Mouse (Mus musculus) CH12.LX (cell line): ENCODE results near the gene Tmtc1. TPM values are rescaled to one million over a fixed set of nuclear protein-coding genes. Genes with fewer than 3 reads are reported as not detected.

Experiments used
- DNase-seq: peaks from one replicate; pipeline ENCODE4 v3.0.0-alpha.2; 2013; ENCODE audit errors: extremely low read depth
- H3K27ac ChIP-seq: 2 replicates; pipeline ENCODE4 v1.5.1; 2012; ENCODE audit warnings: low read depth, mild to moderate bottlenecking, control low read depth, moderate library complexity; ENCODE audit not compliant: insufficient read depth
- H3K27me3 ChIP-seq: replicated peaks from 2 replicates; pipeline ENCODE3; 2012; ENCODE audit warnings: inconsistent platforms
- H3K36me3 ChIP-seq, 2 experiments: replicated peaks in 1 of 2; 2 replicates each; pipeline versions ENCODE3 to v1.6.1; 2012; ENCODE audit warnings: inconsistent platforms in 1 of 2, low read length in 1 of 2, mild to moderate bottlenecking in 1 of 2, mixed read lengths in 1 of 2, moderate library complexity in 1 of 2; ENCODE audit not compliant: control insufficient read depth in 1 of 2, insufficient read depth in 1 of 2
- H3K4me1 ChIP-seq, 2 experiments: 2 replicates each; pipeline ENCODE4 v1.6.1; 2012; ENCODE audit warnings: inconsistent platforms in 1 of 2, moderate library complexity in 1 of 2; ENCODE audit not compliant: insufficient read depth in 2 of 2, control insufficient read depth in 1 of 2
- H3K4me2 ChIP-seq: 2 replicates; pipeline ENCODE4 v1.6.1; 2012; ENCODE audit warnings: low read depth, mild to moderate bottlenecking, control low read depth; ENCODE audit not compliant: poor library complexity, insufficient read depth, severe bottlenecking
- H3K4me3 ChIP-seq, 3 experiments: fragments of 150-350 bp in 1 of 3; sonication (generic) in 1 of 3; replicated peaks in 1 of 3; 2 replicates each; pipeline versions ENCODE3 to v1.5.1; 2011 to 2012; ENCODE audit warnings: low read depth in 2 of 3, low read length in 2 of 3, mild to moderate bottlenecking in 2 of 3, moderate library complexity in 2 of 3, control low read depth in 1 of 3, improper control_type of control experiment in 1 of 3, inconsistent platforms in 1 of 3, mixed read lengths in 1 of 3; ENCODE audit not compliant: poor library complexity in 1 of 3
- H3K79me2 ChIP-seq: replicated peaks from 2 replicates; pipeline ENCODE4 v1.6.1; 2012; ENCODE audit warnings: mild to moderate bottlenecking, moderate library complexity; ENCODE audit not compliant: control insufficient read depth, poor library complexity, insufficient read depth, severe bottlenecking; ENCODE audit errors: extremely low read depth
- H3K9ac ChIP-seq: 2 replicates; pipeline ENCODE4 v1.6.1; 2012; ENCODE audit warnings: low read depth, mild to moderate bottlenecking, control low read depth, moderate library complexity; ENCODE audit not compliant: insufficient read depth
- H3K9me3 ChIP-seq: replicated peaks from 2 replicates; pipeline ENCODE3; 2012; ENCODE audit warnings: low read length, inconsistent platforms, mixed read lengths
- BHLHE40 ChIP-seq: IDR thresholded peaks from 2 replicates; pipeline ENCODE4 v1.6.1; 2011; ENCODE audit warnings: mild to moderate bottlenecking, low read depth, low read length, improper control_type of control experiment
- CHD1 ChIP-seq: IDR thresholded peaks from 2 replicates; pipeline ENCODE4 v1.6.1; 2012; ENCODE audit warnings: low read depth, low read length, improper control_type of control experiment, inconsistent platforms
- CHD2 ChIP-seq: IDR thresholded peaks from 2 replicates; pipeline ENCODE4 v1.6.1; 2011; ENCODE audit warnings: low read length, improper control_type of control experiment
- CTCF ChIP-seq, 2 experiments: IDR thresholded peaks in 1 of 2; conservative IDR thresholded peaks in 1 of 2; 2 replicates each; pipeline ENCODE4 v1.5.1; 2011 to 2012; ENCODE audit warnings: low read depth in 2 of 2, low read length in 2 of 2, improper control_type of control experiment in 1 of 2, inconsistent platforms in 1 of 2, mild to moderate bottlenecking in 1 of 2, moderate library complexity in 1 of 2
- E2F4 ChIP-seq: IDR thresholded peaks from 2 replicates; pipeline ENCODE4 v1.6.1; 2011; ENCODE audit warnings: low read depth, low read length, improper control_type of control experiment; ENCODE audit not compliant: insufficient replicate concordance
- ELF1 ChIP-seq: IDR thresholded peaks from 2 replicates; pipeline ENCODE4 v1.6.1; 2014; ENCODE audit warnings: low read depth, mild to moderate bottlenecking, inconsistent platforms, low read length, improper control_type of control experiment
- EP300 ChIP-seq: IDR thresholded peaks from 2 replicates; pipeline ENCODE4 v1.6.1; 2011; ENCODE audit warnings: low read length, improper control_type of control experiment
- ETS1 ChIP-seq: conservative IDR thresholded peaks from 2 replicates; pipeline ENCODE4 v1.6.1; 2012; ENCODE audit warnings: low read depth, mild to moderate bottlenecking, inconsistent platforms, low read length, improper control_type of control experiment, moderate library complexity
- GABPA ChIP-seq: IDR thresholded peaks from 2 replicates; pipeline ENCODE4 v1.6.1; 2012; ENCODE audit warnings: low read depth, low read length, improper control_type of control experiment, inconsistent platforms; ENCODE audit not compliant: insufficient replicate concordance
- HCFC1 ChIP-seq: IDR thresholded peaks from 2 replicates; pipeline ENCODE4 v1.6.1; 2012; ENCODE audit warnings: low read depth, mild to moderate bottlenecking, inconsistent platforms, low read length, improper control_type of control experiment
- JUN ChIP-seq: IDR thresholded peaks from 2 replicates; pipeline ENCODE4 v1.6.1; 2011; ENCODE audit warnings: low read depth, mild to moderate bottlenecking, low read length, improper control_type of control experiment, moderate library complexity; ENCODE audit not compliant: insufficient read depth
- JUND ChIP-seq: conservative IDR thresholded peaks from 2 replicates; pipeline ENCODE4 v1.6.1; 2011; ENCODE audit warnings: low read depth, low read length, improper control_type of control experiment
- KAT2A ChIP-seq: IDR thresholded peaks from 2 replicates; pipeline ENCODE4 v1.6.1; 2012; ENCODE audit warnings: low read length, improper control_type of control experiment, inconsistent platforms; ENCODE audit not compliant: insufficient replicate concordance
- MAFK ChIP-seq: IDR thresholded peaks from 2 replicates; pipeline ENCODE4 v1.6.1; 2011; ENCODE audit warnings: low read length, improper control_type of control experiment; ENCODE audit not compliant: insufficient replicate concordance
- MAX ChIP-seq: IDR thresholded peaks from 2 replicates; pipeline ENCODE4 v1.6.1; 2011; ENCODE audit warnings: low read length, improper control_type of control experiment
- MAZ ChIP-seq: IDR thresholded peaks from 2 replicates; pipeline ENCODE4 v1.6.1; 2012; ENCODE audit warnings: low read depth, mild to moderate bottlenecking, inconsistent platforms, low read length, improper control_type of control experiment, moderate library complexity
- MEF2A ChIP-seq: IDR thresholded peaks from 2 replicates; pipeline ENCODE4 v1.6.1; 2014; ENCODE audit warnings: low read depth, mild to moderate bottlenecking, inconsistent platforms, low read length, improper control_type of control experiment, borderline replicate concordance
- MYC ChIP-seq: IDR thresholded peaks from 2 replicates; pipeline ENCODE4 v1.6.1; 2011; ENCODE audit warnings: low read depth, mild to moderate bottlenecking, improper control_type of control experiment, low read length
- NELFE ChIP-seq: IDR thresholded peaks from 2 replicates; pipeline ENCODE4 v1.6.1; 2011; ENCODE audit warnings: low read depth, low read length, improper control_type of control experiment
- PAX5 ChIP-seq: IDR thresholded peaks from 2 replicates; pipeline ENCODE4 v1.6.1; 2012; ENCODE audit warnings: low read length, inconsistent platforms, mixed read lengths
- POLR2A ChIP-seq: IDR thresholded peaks from 2 replicates; pipeline ENCODE4 v1.6.1; 2011; ENCODE audit warnings: low read depth, mild to moderate bottlenecking, improper control_type of control experiment, low read length
- POLR2AphosphoS2 ChIP-seq: IDR thresholded peaks from 2 replicates; pipeline ENCODE4 v1.6.1; 2011; ENCODE audit warnings: low read depth, low read length, improper control_type of control experiment
- RAD21 ChIP-seq: IDR thresholded peaks from 2 replicates; pipeline ENCODE4 v1.6.1; 2011; ENCODE audit warnings: low read depth, mild to moderate bottlenecking, low read length, improper control_type of control experiment, moderate library complexity
- RCOR1 ChIP-seq: conservative IDR thresholded peaks from 2 replicates; pipeline ENCODE4 v1.6.1; 2012; ENCODE audit warnings: low read depth, mild to moderate bottlenecking, inconsistent platforms, low read length, improper control_type of control experiment
- SIN3A ChIP-seq: IDR thresholded peaks from 2 replicates; pipeline ENCODE4 v1.6.1; 2012; ENCODE audit warnings: low read length, improper control_type of control experiment, inconsistent platforms
- SMC3 ChIP-seq: IDR thresholded peaks from 2 replicates; pipeline ENCODE4 v1.6.1; 2011; ENCODE audit warnings: low read depth, low read length, improper control_type of control experiment
- TBP ChIP-seq: conservative IDR thresholded peaks from 2 replicates; pipeline ENCODE4 v1.6.1; 2011; ENCODE audit warnings: low read depth, low read length, improper control_type of control experiment
- TCF12 ChIP-seq: IDR thresholded peaks from 2 replicates; pipeline ENCODE4 v1.6.1; 2014; ENCODE audit warnings: low read depth, mild to moderate bottlenecking, inconsistent platforms, low read length, improper control_type of control experiment
- UBTF ChIP-seq: IDR thresholded peaks from 2 replicates; pipeline ENCODE4 v1.6.1; 2012; ENCODE audit warnings: low read depth, mild to moderate bottlenecking, inconsistent platforms, low read length, improper control_type of control experiment, moderate library complexity
- USF1 ChIP-seq: IDR thresholded peaks from 2 replicates; pipeline ENCODE4 v1.6.1; 2014; ENCODE audit warnings: low read depth, mild to moderate bottlenecking, inconsistent platforms, low read length, improper control_type of control experiment
- USF2 ChIP-seq: conservative IDR thresholded peaks from 2 replicates; pipeline ENCODE4 v1.6.1; 2011; ENCODE audit warnings: low read depth, low read length, improper control_type of control experiment
- ZC3H11A ChIP-seq: IDR thresholded peaks from 2 replicates; pipeline ENCODE4 v1.6.1; 2012; ENCODE audit warnings: low read depth, mild to moderate bottlenecking, inconsistent platforms, low read length, improper control_type of control experiment
- ZKSCAN1 ChIP-seq: IDR thresholded peaks from 2 replicates; pipeline ENCODE4 v1.6.1; 2012; ENCODE audit warnings: low read depth, inconsistent platforms, low read length, improper control_type of control experiment, borderline replicate concordance
- ZNF384 ChIP-seq: IDR thresholded peaks from 2 replicates; pipeline ENCODE4 v1.6.1; 2012; ENCODE audit warnings: low read depth, low read length, improper control_type of control experiment, inconsistent platforms
- dilution Hi-C: fragments of 300-500 bp; cut with MboI; formaldehyde crosslinking; loops from 2 replicates; pipeline ENCODE4 v1.14.3; 2020; ENCODE audit warnings: low sequenced_read_pairs; ENCODE audit not compliant: extremely low pct_unique_long_range_greater_than_20kb, extremely low pct_ligation_motif_present
- in situ Hi-C: fragments of 300-500 bp; cut with MboI; formaldehyde crosslinking; loops from 3 replicates; pipeline ENCODE4 v1.14.3; 2019; ENCODE audit warnings: low sequenced_read_pairs, low pct_ligation_motif_present, low pct_unique_long_range_greater_than_20kb, mixed read lengths
- polyA plus RNA-seq: library from polyadenylated mRNA; unstranded; fragments of >175 nt; gene quantifications from 2 replicates; pipeline ENCODE4 v1.2.1, GENCODE M21; 2012; ENCODE audit warnings: low read depth; ENCODE audit not compliant: insufficient read length
- total RNA-seq, 2 experiments: library from RNA; depleted of rRNA; stranded (reverse); fragments of 300-350 nt in 1 of 2; fragments of >200 nt in 1 of 2; gene quantifications; 2 replicates each; pipeline ENCODE4 v1.2.3; 2012 to 2014

Tmtc1 gene
- total and polyA plus RNA-seq, 3 experiments: 0.03 to 0.13 (median 0.04) TPM

- TF ChIP-seq ZNF384 (no peak), SIN3A (peak; percentile 64), JUND (no peak), GABPA (no peak), RCOR1 (0 out of 2 replicates have a peak, but pooled peaks have one; percentile 27), CHD2 (peak; percentile 71), ETS1 (peak; percentile 14; the same call in 1 of the 2 replicates), BHLHE40 (peak; percentile 27; the same call in 1 of the 2 replicates), USF2 (no peak), JUN (no peak), UBTF (no peak), TBP (0 out of 2 replicates have a peak, but pooled peaks have one; percentile 31)
- TF ChIP-seq, all 38 proteins: peak for 19
Measured at GRCm38 (mm10) chr6:148214765-148215164, 229.4 kb downstream of the Tmtc1 start (continued).

GRCm38 (mm10) chr6:148211897-148212680 is 232.1 kb downstream of the Tmtc1 start, which contains the start of gene Ergic2:
Gene Ergic2, minus strand, starts transcription at chr6:148212374.
- H3K4me3 ChIP-seq: peak within 1 kb of the TSS; percentile 89 to 95 (median 92)
- in situ Hi-C loops (loop anchor here (10.0 kb wide), 1 partner anchor 703 kb away; no protein-coding TSS in a partner anchor), dilution Hi-C loops (no loop called here)
- H3K9me3 ChIP-seq: no peaks in the 10 kb centered on the region
- H3K36me3 ChIP-seq: peaks cover 0 to 19% of the 10 kb centered on the region in 2 experiments
- peaks cover 12 to 60% of the 10 kb centered on the region in 2 experiments for H3K4me1 ChIP-seq
- peak within 1 kb of the TSS; percentile 51 for H3K27ac ChIP-seq
- H3K79me2 ChIP-seq: peaks cover 60% of the 10 kb centered on the region
- peak within 1 kb of the TSS; percentile 96 for H3K4me2 ChIP-seq
- DNase-seq: peak; percentile 100
- peak within 1 kb of the TSS; percentile 98 for H3K9ac ChIP-seq
- no peaks in the 10 kb centered on the region for H3K27me3 ChIP-seq
- peak; percentile 46; the same call in 1 of the 2 replicates for TF ChIP-seq MEF2A
- TF ChIP-seq ZC3H11A: no peak
- peak; percentile 83 for TF ChIP-seq MYC
- TF ChIP-seq JUND: no peak
- no peak for TF ChIP-seq ZNF384
- no peak for TF ChIP-seq JUN
- TF ChIP-seq RAD21: no peak
- no peak for TF ChIP-seq SMC3
- TF ChIP-seq BHLHE40: 0 out of 2 replicates have a peak, but pooled peaks have one; percentile 19
- peak; percentile 83 for TF ChIP-seq NELFE
- TF ChIP-seq CTCF (conservative IDR thresholded peaks at IDR 0.05 in 1 of 2, IDR thresholded peaks at IDR 0.05 in 1 of 2; ENCODE audit: low read depth in 2 of 2, low read length in 2 of 2): no peak
- TF ChIP-seq MAFK: no peak
- no peak for TF ChIP-seq USF1
- TF ChIP-seq TCF12: peak; percentile 90
- peak; percentile 92 for TF ChIP-seq POLR2A
- TF ChIP-seq ZKSCAN1: no peak
- peak; percentile 99 for TF ChIP-seq CHD2
- peak; percentile 95 for TF ChIP-seq ELF1
- no peak for TF ChIP-seq PAX5
- TF ChIP-seq POLR2AphosphoS2: no peak
- no peak for TF ChIP-seq USF2
- 0 out of 2 replicates have a peak, but pooled peaks have one; percentile 49 for TF ChIP-seq MAX
- TF ChIP-seq UBTF: no peak
- TF ChIP-seq SIN3A: no peak; the same call in 1 of the 2 replicates
- TF ChIP-seq HCFC1: peak; percentile 84
- peak; percentile 59; the same call in 1 of the 2 replicates for TF ChIP-seq KAT2A
- no peak for TF ChIP-seq E2F4
- no peak for TF ChIP-seq RCOR1
- no peak for TF ChIP-seq MAZ
- TF ChIP-seq CHD1: no peak
- no peak for TF ChIP-seq EP300
- TF ChIP-seq ETS1: peak; percentile 26; the same call in 1 of the 2 replicates
